Mouse (Mus musculus) midbrain, embryonic 14.5 days (tissue): ENCODE results near the gene Mrps10. TPM values are rescaled to one million over a fixed set of nuclear protein-coding genes. Genes with fewer than 3 reads are reported as not detected.
A peak's percentile ranks its signal among the peaks of the same experiment; 100 is the strongest.
"Not testable (repeated sequence)": the region's sequence is repeated elsewhere in the genome, so short reads cannot be mapped to it uniquely, and the experiment has no call there.

Source experiments
- ATAC-seq: fragments of 200-750 bp; cut with Nextera tagmentation; 2 replicates; pipeline ENCODE4 v1.8.0; 2017; ENCODE audit warnings: moderate number of reproducible peaks, moderate library complexity; ENCODE audit not compliant: low FRiP score, low TSS enrichment
- DNase-seq: peaks from one replicate; pipeline ENCODE4 v3.0.0-alpha.2; 2015
- H3K27ac ChIP-seq: fragments of 300-500 bp; sonication (generic); replicated peaks from 2 replicates; pipeline ENCODE4 v1.5.1; 2014; ENCODE audit warnings: mild to moderate bottlenecking, low read depth, low read length, moderate library complexity
- H3K27me3 ChIP-seq: fragments of 300-500 bp; sonication (generic); 2 replicates; pipeline ENCODE4 v1.6.1; 2014; ENCODE audit warnings: low read length, control low read depth, mixed read lengths; ENCODE audit not compliant: control insufficient read depth, insufficient read depth
- H3K36me3 ChIP-seq: fragments of 300-500 bp; sonication (generic); 2 replicates; pipeline ENCODE4 v1.6.1; 2014; ENCODE audit warnings: low read length, control low read depth; ENCODE audit not compliant: control insufficient read depth, insufficient read depth
- H3K4me1 ChIP-seq: fragments of 300-500 bp; sonication (generic); 2 replicates; pipeline ENCODE4 v1.6.1; 2014; ENCODE audit warnings: mild to moderate bottlenecking, antibody characterized with exemption, low read length, control low read depth; ENCODE audit not compliant: control insufficient read depth, insufficient read depth
- H3K4me2 ChIP-seq: fragments of 300-500 bp; sonication (generic); 2 replicates; pipeline ENCODE4 v1.6.1; 2014; ENCODE audit warnings: mild to moderate bottlenecking, low read length, moderate library complexity
- H3K4me3 ChIP-seq: fragments of 300-500 bp; sonication (generic); replicated peaks from 2 replicates; pipeline ENCODE4 v1.5.1; 2014; ENCODE audit warnings: low read depth, low read length
- H3K9ac ChIP-seq: fragments of 300-500 bp; sonication (generic); replicated peaks from 2 replicates; pipeline ENCODE4 v1.6.1; 2014; ENCODE audit warnings: mild to moderate bottlenecking, low read length, moderate library complexity
- H3K9me3 ChIP-seq: fragments of 300-500 bp; sonication (generic); 2 replicates; pipeline ENCODE4 v1.6.1; 2016; ENCODE audit warnings: low read length, control low read depth, mixed read lengths; ENCODE audit not compliant: control insufficient read depth
- WGBS: fragments of 180-500 bp; shearing (Covaris S2); extraction: QIAGEN DNeasy Blood & Tissue Kit; methylation state at CpG from one replicate; pipeline ENCODE4 v1.1.7; 2014; 5-methylcytosine and 5-hydroxymethylcytosine counted together
- polyA plus RNA-seq: library from polyadenylated mRNA; unstranded; fragments of >200 nt; fragmentation: Nextera tagmentation; extraction: Ambion mirVana; gene quantifications from 2 replicates; pipeline ENCODE4 v1.2.1, GENCODE M21; 2014

Gene Mrps10
- polyA plus RNA-seq, 1 experiment from 2014 or later, result 79.6 TPM

DNA sequence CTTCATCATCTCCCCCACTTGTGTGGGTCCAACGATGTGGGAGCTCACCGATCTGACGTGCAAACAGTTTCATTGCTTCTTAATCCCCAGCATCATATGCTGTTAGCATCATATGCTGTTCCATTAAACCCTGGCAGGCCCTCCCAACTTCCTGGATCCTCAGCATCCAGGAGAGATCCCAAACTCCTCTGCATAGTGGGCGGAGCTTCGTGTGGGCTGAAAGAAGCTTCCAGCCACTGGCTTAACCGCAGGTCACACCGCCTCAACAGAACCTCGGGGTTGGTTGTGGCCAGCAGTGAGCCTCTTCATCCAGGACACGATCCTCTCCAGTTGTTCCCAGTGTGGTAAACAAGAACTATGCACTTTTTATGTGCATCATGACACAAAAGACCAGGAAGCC is 38.1 kb upstream of the Mrps10 start:
- no peak overlapping the region for H3K9ac ChIP-seq
- H3K9me3 ChIP-seq, result no peaks in the 10 kb centered on the region
- no peaks in the 10 kb centered on the region for H3K27me3 ChIP-seq
- WGBS, result 91% methylated on average over 9 of the region's 9 CpGs
- no peak overlapping the region for H3K4me2 ChIP-seq
- no peak overlapping the region for H3K4me3 ChIP-seq
- H3K27ac ChIP-seq, result no peak overlapping the region
- ATAC-seq (no peak), DNase-seq (no peak)
- 0 out of 2 replicates have a peak, but pooled peaks cover 5% of the 10 kb centered on the region for H3K4me1 ChIP-seq
- peaks cover 53% of the 10 kb centered on the region for H3K36me3 ChIP-seq

DNA sequence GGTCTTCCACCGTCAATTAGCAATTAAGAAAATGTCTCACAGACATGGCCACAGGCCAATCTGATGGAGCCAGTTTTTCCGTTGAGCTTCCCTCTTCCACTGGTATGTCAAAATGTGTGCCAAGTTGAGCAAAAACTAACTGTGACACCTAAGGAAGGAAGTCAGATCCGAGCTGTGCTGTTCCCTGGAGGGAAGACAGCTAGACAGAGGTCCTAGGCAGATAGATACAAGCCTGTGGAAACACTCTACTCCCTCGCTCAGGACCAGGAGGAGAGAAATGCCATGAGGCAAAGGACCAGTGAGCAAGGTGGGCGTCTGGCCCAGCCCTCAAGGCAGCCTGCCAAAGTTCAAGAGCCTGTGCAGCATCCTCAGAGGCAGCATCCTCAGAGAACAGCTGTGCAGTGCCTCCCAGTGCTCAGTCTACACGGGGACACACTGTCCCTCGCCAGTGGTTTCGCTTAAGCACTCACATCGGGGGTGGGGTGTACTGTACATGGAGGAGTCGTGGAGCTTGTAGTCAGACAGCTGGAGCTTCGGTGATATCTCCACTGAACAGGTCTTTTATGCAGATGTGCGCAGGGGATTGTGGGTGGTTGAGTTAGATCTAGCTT is 36.6 kb upstream of the Mrps10 start:
- 89% methylated on average over 12 of the region's 12 CpGs for WGBS
- Histone ChIP-seq H3K27me3 (no peaks in the 10 kb centered on the region), H3K4me1 (0 out of 2 replicates have a peak, but pooled peaks cover 5% of the 10 kb centered on the region), H3K9me3 (no peaks in the 10 kb centered on the region), H3K36me3 (peaks cover 54% of the 10 kb centered on the region), H3K4me2 (no peak overlapping the region), H3K4me3 (no peak overlapping the region), H3K9ac (no peak overlapping the region), H3K27ac (no peak overlapping the region)
- DNase-seq, result peak; percentile 11
- ATAC-seq, result no peak

GRCm38 (mm10) chr17:47332664-47333063 is 36.0 kb upstream of the Mrps10 start:
- not testable (repeated sequence) for H3K4me3 ChIP-seq, H3K27ac ChIP-seq, ATAC-seq, H3K9ac ChIP-seq, H3K9me3 ChIP-seq, H3K4me2 ChIP-seq, H3K4me1 ChIP-seq, H3K27me3 ChIP-seq
- peaks cover 54% of the 10 kb centered on the region for H3K36me3 ChIP-seq
- DNase-seq, result peak; percentile 38
- WGBS, result 53% methylated on average over 5 of the region's 5 CpGs

DNA sequence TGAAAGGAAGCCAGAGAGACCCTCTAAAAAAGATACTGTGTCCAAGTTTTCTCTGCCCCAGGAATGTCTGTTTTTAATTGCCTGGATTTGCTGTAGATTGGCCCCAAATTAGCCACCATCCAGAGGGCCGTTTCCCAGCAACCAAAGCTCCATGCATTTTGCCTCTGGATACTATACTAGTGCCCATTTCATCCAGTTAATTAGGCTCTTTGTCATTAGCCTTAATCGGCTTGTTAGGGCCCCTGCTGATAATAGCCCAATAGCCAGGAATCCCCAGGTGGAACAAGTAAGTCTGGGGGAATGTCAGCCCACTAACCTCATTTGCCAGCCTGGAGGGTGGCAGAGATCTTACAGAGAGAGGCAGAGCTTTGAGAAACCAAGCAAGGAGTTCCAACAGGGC is 35.3 kb upstream of the Mrps10 start:
- Histone ChIP-seq H3K9ac (no peak overlapping the region), H3K27me3 (no peaks in the 10 kb centered on the region), H3K27ac (no peak overlapping the region; the same call in 1 of the 2 replicates), H3K9me3 (no peaks in the 10 kb centered on the region), H3K4me3 (no peak overlapping the region), H3K36me3 (peaks cover 49% of the 10 kb centered on the region), H3K4me1 (0 out of 2 replicates have a peak, but pooled peaks cover 5% of the 10 kb centered on the region), H3K4me2 (no peak overlapping the region)
- ATAC-seq (no peak), DNase-seq (peak; percentile 55)
- WGBS, result 16% methylated on average over 2 of the region's 2 CpGs

DNA sequence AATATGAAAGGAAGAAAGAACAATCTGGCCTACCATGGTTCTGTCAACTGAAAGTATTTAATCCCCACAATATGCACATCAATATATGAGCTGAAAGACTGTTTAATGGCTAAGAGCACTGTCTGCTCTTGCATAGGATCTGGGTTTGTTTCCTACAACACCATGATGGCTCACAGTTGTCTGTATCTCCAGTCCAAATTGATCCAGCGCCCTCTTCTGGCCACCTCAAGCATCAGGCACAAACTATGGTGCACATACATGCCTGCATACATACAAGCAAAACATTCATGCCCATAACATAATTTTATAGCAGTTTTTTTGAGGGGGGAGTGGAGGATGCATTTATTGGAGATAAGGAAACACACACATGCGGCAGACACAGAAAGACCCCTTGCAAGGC is 25.6 kb upstream of the Mrps10 start:
- H3K27ac ChIP-seq, result no peak overlapping the region
- H3K36me3 ChIP-seq, result peaks cover 86% of the 10 kb centered on the region
- no peaks in the 10 kb centered on the region for H3K4me1 ChIP-seq
- 88% methylated on average over 2 of the region's 2 CpGs for WGBS
- H3K27me3 ChIP-seq, result no peaks in the 10 kb centered on the region
- H3K9ac ChIP-seq, result no peak overlapping the region
- DNase-seq (no peak), ATAC-seq (no peak)
- peaks cover 3% of the 10 kb centered on the region; the same call in 1 of the 2 replicates for H3K9me3 ChIP-seq
- no peak overlapping the region for H3K4me3 ChIP-seq
- H3K4me2 ChIP-seq, result no peak overlapping the region

DNA sequence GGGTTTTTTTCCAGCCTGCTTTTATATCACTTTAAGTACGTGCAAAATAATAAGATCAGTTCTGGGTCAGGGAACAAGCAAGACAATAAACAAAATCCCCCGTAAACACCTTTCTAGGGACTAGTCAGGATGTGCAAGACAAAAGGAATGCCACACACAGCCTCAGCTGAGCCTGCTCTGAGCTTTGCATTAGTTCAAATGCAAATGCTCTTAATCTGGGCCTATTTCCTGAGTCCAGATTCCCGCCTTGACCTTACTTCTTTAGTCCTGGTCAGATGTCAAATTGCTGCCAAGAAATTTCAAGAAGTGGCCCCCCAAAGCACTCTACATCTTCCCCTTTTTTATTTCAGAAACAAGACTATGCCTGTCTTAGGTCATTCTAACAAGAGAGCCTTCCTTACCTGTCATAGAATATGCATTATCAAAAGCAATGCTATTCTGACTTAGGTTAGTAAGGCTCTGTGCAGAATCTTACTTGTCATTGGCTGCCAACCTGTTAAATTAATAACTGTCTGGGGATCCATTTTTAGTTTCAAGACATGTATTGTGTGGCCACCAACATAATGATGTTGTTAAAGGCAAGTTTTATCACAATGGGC is 18.9 kb upstream of the Mrps10 start:
- H3K9me3 ChIP-seq, result peaks cover 29% of the 10 kb centered on the region
- H3K9ac ChIP-seq, result no peak overlapping the region
- no peak overlapping the region for H3K27ac ChIP-seq
- DNase-seq (peak; percentile 18), ATAC-seq (no peak)
- no peak overlapping the region for H3K4me2 ChIP-seq
- H3K27me3 ChIP-seq, result no peaks in the 10 kb centered on the region
- H3K4me3 ChIP-seq, result no peak overlapping the region
- WGBS, result 86% methylated on average over 3 of the region's 3 CpGs
- H3K4me1 ChIP-seq, result no peaks in the 10 kb centered on the region
- peaks cover 94% of the 10 kb centered on the region for H3K36me3 ChIP-seq

DNA sequence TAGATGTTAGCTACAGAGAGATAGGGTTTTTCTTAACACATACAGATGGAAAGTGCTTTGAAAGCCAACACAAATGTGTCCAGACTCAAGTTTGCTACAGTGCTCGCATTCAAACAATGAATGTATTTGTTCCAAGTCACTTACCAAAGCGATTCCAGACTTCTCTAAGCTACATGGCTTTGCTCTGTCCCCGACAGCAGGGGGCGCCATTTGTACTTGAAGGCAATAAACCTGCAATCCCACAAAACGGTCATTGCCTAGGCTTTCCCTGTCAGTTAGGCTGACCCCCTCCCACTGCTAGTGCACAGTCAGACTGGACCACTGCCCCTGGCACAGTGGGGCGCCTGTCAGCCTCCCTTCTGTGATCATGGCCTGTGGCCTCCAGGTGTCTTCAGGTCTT is 8.7 kb upstream of the Mrps10 start:
- no peak overlapping the region for H3K4me3 ChIP-seq
- 36% methylated on average over 6 of the region's 6 CpGs for WGBS
- DNase-seq (peak; percentile 56), ATAC-seq (no peak)
- no peaks in the 10 kb centered on the region for H3K9me3 ChIP-seq
- H3K36me3 ChIP-seq, result peaks cover 48% of the 10 kb centered on the region
- no peak overlapping the region for H3K27ac ChIP-seq
- no peak overlapping the region for H3K4me2 ChIP-seq
- no peak overlapping the region for H3K9ac ChIP-seq
- no peaks in the 10 kb centered on the region for H3K27me3 ChIP-seq
- no peaks in the 10 kb centered on the region for H3K4me1 ChIP-seq

DNA sequence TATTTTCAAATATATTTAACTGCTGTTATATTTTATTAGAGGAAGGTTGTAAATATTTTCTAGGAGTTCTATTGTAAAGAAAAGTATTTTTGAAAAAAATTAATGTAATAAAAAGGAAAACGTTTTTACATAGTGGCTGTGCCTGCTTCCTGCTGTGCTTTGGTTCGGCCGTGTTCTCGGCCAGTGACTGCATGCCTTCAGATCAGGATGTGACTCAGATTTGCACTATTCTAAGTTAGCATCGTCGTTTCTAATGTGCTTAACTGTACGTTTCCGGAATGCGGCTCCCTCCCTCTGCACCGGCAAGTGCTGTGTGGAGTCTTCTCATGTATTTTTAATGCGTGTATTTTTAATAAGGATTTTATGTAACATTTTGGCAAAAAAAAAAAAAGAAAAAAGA is 7.3 kb upstream of the Mrps10 start:
- Histone ChIP-seq H3K36me3 (peaks cover 34% of the 10 kb centered on the region), H3K4me2 (no peak overlapping the region), H3K27ac (no peak overlapping the region), H3K4me1 (no peaks in the 10 kb centered on the region), H3K4me3 (no peak overlapping the region), H3K27me3 (no peaks in the 10 kb centered on the region), H3K9ac (no peak overlapping the region), H3K9me3 (no peaks in the 10 kb centered on the region)
- WGBS, result 84% methylated on average over 11 of the region's 11 CpGs
- DNase-seq, result no peak
- ATAC-seq, result no peak

DNA sequence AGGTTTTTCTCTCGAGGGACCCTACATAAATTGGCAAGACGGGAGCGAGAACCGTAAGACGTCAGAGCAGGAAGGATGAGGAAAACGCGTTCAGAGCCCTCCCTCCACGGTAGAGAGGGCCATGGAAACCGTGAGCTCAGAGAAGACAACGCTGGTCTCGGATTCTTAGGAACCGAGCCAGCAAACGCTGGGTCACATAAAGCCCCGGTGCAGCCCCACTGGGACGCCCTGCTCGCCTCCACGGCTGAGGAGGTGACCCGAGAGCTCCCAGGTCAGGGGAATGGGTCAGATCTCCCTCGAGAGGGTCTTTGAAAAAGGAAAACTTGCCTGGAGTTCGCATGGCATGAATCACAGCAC is 378 bp downstream of the Mrps10 start:
- Histone ChIP-seq H3K4me2 (peak overlapping the region; percentile 81), H3K36me3 (peaks cover 19% of the 10 kb centered on the region), H3K9ac (peak overlapping the region; percentile 59), H3K9me3 (no peaks in the 10 kb centered on the region), H3K27me3 (0 out of 2 replicates have a peak, but pooled peaks cover 3% of the 10 kb centered on the region), H3K4me3 (peak overlapping the region; percentile 56), H3K4me1 (peaks cover 5% of the 10 kb centered on the region; the same call in 1 of the 2 replicates), H3K27ac (peak overlapping the region; percentile 78)
- ATAC-seq (peak; percentile 66; the same call in 1 of the 2 replicates), DNase-seq (no peak)
- 1% methylated on average over 20 of the region's 20 CpGs for WGBS
